Mouse (Mus musculus): ENCODE data around the gene Stard3. TPM values are rescaled to one million over a fixed set of nuclear protein-coding genes. Genes with fewer than 3 reads are reported as not detected.
A peak's percentile ranks its signal among the peaks of the same experiment; 100 is the strongest.

Stard3 gene
- polyA plus RNA-seq, 1 experiment from 2014 or later, result 31.0 TPM

DNA sequence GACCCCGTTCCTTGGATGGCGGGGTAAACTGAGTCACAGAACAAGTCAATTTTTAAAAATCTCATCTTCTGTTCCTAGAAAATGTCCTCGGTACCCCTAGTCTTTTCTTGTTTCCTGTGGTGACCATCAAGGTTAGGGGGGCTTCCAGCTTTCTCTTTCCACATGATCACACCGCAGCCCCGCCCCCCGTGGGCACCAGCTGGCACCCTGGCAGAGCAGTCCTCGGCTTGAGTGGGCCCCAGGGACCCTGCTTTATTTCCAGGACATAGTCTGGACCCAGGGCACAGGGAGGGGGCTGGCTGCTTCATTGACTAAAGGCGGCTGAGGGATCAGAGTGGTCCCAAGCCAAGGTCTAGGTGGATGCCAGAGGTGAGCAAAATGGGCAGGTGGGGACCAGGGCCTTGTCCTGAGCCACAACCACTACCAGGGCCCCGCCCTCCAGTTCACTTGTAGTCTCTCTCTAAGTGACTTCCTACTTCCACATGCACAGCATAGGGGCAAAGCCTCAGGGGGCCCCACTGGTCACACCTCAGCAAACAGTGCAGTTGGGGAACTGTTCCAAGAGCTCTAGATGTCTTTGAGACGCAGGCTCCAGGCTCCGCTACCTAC lies 18.4 kb upstream of the Stard3 start:
- Histone ChIP-seq H3K4me3 (ENCODE audit: low read depth, low read length) (peak overlapping the region; percentile 54), H3K36me3 (ENCODE audit: control insufficient read depth, insufficient read depth, low read length) (no peaks in the 10 kb centered on the region), H3K9me3 (ENCODE audit: control insufficient read depth, low read length) (no peaks in the 10 kb centered on the region), H3K27ac (replicated peaks; ENCODE audit: low read depth, low read length) (no peak overlapping the region), H3K4me1 (ENCODE audit: control insufficient read depth, insufficient read depth, low read length) (peaks cover 10% of the 10 kb centered on the region; the same call in 1 of the 2 replicates), H3K4me2 (ENCODE audit: low read depth, low read length) (peak overlapping the region; percentile 97), H3K27me3 (replicated peaks; ENCODE audit: control insufficient read depth, insufficient read depth, low read length) (peaks cover 75% of the 10 kb centered on the region), H3K9ac (ENCODE audit: low read depth, low read length) (peak overlapping the region; percentile 66; the same call in 1 of the 2 replicates)
- ATAC-seq (ENCODE audit: low read depth) (no peak), DNase-seq (ENCODE audit: low spot score) (no peak)
- WGBS, result 9% methylated on average over 11 of the region's 11 CpGs

GRCm38 (mm10) chr11:98340597-98340996 lies 17.6 kb upstream of the Stard3 start:
- Histone ChIP-seq H3K4me3 (ENCODE audit: low read depth, low read length) (no peak overlapping the region), H3K9me3 (ENCODE audit: control insufficient read depth, low read length) (no peaks in the 10 kb centered on the region), H3K4me2 (ENCODE audit: low read depth, low read length) (no peak overlapping the region), H3K9ac (ENCODE audit: low read depth, low read length) (no peak overlapping the region), H3K27me3 (replicated peaks; ENCODE audit: control insufficient read depth, insufficient read depth, low read length) (peaks cover 72% of the 10 kb centered on the region), H3K36me3 (ENCODE audit: control insufficient read depth, insufficient read depth, low read length) (no peaks in the 10 kb centered on the region), H3K4me1 (ENCODE audit: control insufficient read depth, insufficient read depth, low read length) (peaks cover 10% of the 10 kb centered on the region; the same call in 1 of the 2 replicates), H3K27ac (replicated peaks; ENCODE audit: low read depth, low read length) (no peak overlapping the region)
- DNase-seq (ENCODE audit: low spot score) (no peak), ATAC-seq (ENCODE audit: low read depth) (no peak)
- 4% methylated on average over 4 of the region's 4 CpGs for WGBS

DNA sequence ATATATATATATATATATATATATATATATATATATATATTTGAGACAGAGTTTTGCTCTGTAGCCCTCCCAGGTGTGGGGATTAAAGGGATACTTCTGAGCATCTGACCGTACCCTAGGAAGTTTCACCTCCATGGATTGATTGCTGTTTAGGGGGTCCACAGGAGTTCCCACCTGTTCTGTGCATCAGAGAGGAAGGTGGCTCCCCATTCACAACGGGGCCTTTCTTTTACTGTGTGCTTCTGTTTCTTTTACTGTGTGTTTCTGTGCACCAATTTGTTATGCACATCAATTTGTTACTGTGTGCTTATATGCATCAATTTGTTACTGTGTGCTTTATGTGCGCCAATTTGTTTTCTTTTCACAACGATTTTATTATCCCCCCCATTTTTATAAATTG lies 17.0 kb upstream of the Stard3 start:
- 55% methylated on average over 4 of the region's 4 CpGs for WGBS
- Histone ChIP-seq H3K9me3 (ENCODE audit: control insufficient read depth, low read length) (no peaks in the 10 kb centered on the region), H3K27ac (replicated peaks; ENCODE audit: low read depth, low read length) (no peak overlapping the region), H3K4me2 (ENCODE audit: low read depth, low read length) (no peak overlapping the region), H3K4me1 (ENCODE audit: control insufficient read depth, insufficient read depth, low read length) (peaks cover 10% of the 10 kb centered on the region; the same call in 1 of the 2 replicates), H3K9ac (ENCODE audit: low read depth, low read length) (no peak overlapping the region), H3K36me3 (ENCODE audit: control insufficient read depth, insufficient read depth, low read length) (no peaks in the 10 kb centered on the region), H3K27me3 (replicated peaks; ENCODE audit: control insufficient read depth, insufficient read depth, low read length) (peaks cover 72% of the 10 kb centered on the region), H3K4me3 (ENCODE audit: low read depth, low read length) (no peak overlapping the region)
- DNase-seq (ENCODE audit: low spot score), result no peak
- no peak for ATAC-seq (ENCODE audit: low read depth)

- ATAC-seq (ENCODE audit: low read depth) (peak; percentile 76), DNase-seq (ENCODE audit: low spot score) (peak; percentile 84)
- H3K9me3 ChIP-seq (ENCODE audit: control insufficient read depth, low read length), result no peaks in the 10 kb centered on the region
- H3K27me3 ChIP-seq (replicated peaks; ENCODE audit: control insufficient read depth, insufficient read depth, low read length), result peaks cover 72% of the 10 kb centered on the region
- no peaks in the 10 kb centered on the region for H3K36me3 ChIP-seq (ENCODE audit: control insufficient read depth, insufficient read depth, low read length)
- H3K4me1 ChIP-seq (ENCODE audit: control insufficient read depth, insufficient read depth, low read length), result peaks cover 10% of the 10 kb centered on the region; the same call in 1 of the 2 replicates
- H3K4me3 ChIP-seq (ENCODE audit: low read depth, low read length), result peak overlapping the region; percentile 30
- H3K4me2 ChIP-seq (ENCODE audit: low read depth, low read length), result peak overlapping the region; percentile 60
- 2% methylated on average over 29 of the region's 29 CpGs for WGBS
- no peak overlapping the region for H3K27ac ChIP-seq (replicated peaks; ENCODE audit: low read depth, low read length)
- H3K9ac ChIP-seq (ENCODE audit: low read depth, low read length), result no peak overlapping the region
These were observed 15.9 kb upstream of the Stard3 start for GRCm38 (mm10) chr11:98342000-98342945.

- Histone ChIP-seq H3K9me3 (ENCODE audit: control insufficient read depth, low read length) (no peaks in the 10 kb centered on the region), H3K27me3 (replicated peaks; ENCODE audit: control insufficient read depth, insufficient read depth, low read length) (peaks cover 73% of the 10 kb centered on the region), H3K9ac (ENCODE audit: low read depth, low read length) (no peak overlapping the region), H3K4me1 (ENCODE audit: control insufficient read depth, insufficient read depth, low read length) (peaks cover 9% of the 10 kb centered on the region; the same call in 1 of the 2 replicates), H3K27ac (replicated peaks; ENCODE audit: low read depth, low read length) (no peak overlapping the region), H3K4me2 (ENCODE audit: low read depth, low read length) (peak overlapping the region; percentile 46), H3K36me3 (ENCODE audit: control insufficient read depth, insufficient read depth, low read length) (no peaks in the 10 kb centered on the region), H3K4me3 (ENCODE audit: low read depth, low read length) (0 out of 2 replicates have a peak overlapping the region, but pooled peaks have one; percentile 14)
- under 1% methylated on average over 14 of the region's 14 CpGs for WGBS
- ATAC-seq (ENCODE audit: low read depth), result no peak
- DNase-seq (ENCODE audit: low spot score), result no peak
These were observed 12.9 kb upstream of the Stard3 start for GRCm38 (mm10) chr11:98345253-98345652.

- no peaks in the 10 kb centered on the region for H3K36me3 ChIP-seq (ENCODE audit: control insufficient read depth, insufficient read depth, low read length)
- no peak overlapping the region for H3K9ac ChIP-seq (ENCODE audit: low read depth, low read length)
- H3K4me3 ChIP-seq (ENCODE audit: low read depth, low read length), result no peak overlapping the region
- DNase-seq (ENCODE audit: low spot score) (no peak), ATAC-seq (ENCODE audit: low read depth) (no peak)
- peaks cover 75% of the 10 kb centered on the region for H3K27me3 ChIP-seq (replicated peaks; ENCODE audit: control insufficient read depth, insufficient read depth, low read length)
- 13% methylated on average over 9 of the region's 9 CpGs for WGBS
- H3K27ac ChIP-seq (replicated peaks; ENCODE audit: low read depth, low read length), result no peak overlapping the region
- H3K4me2 ChIP-seq (ENCODE audit: low read depth, low read length), result no peak overlapping the region
- no peaks in the 10 kb centered on the region for H3K9me3 ChIP-seq (ENCODE audit: control insufficient read depth, low read length)
- H3K4me1 ChIP-seq (ENCODE audit: control insufficient read depth, insufficient read depth, low read length), result peaks cover 9% of the 10 kb centered on the region; the same call in 1 of the 2 replicates
These were observed 12.0 kb upstream of the Stard3 start for GRCm38 (mm10) chr11:98346168-98346567.

DNA sequence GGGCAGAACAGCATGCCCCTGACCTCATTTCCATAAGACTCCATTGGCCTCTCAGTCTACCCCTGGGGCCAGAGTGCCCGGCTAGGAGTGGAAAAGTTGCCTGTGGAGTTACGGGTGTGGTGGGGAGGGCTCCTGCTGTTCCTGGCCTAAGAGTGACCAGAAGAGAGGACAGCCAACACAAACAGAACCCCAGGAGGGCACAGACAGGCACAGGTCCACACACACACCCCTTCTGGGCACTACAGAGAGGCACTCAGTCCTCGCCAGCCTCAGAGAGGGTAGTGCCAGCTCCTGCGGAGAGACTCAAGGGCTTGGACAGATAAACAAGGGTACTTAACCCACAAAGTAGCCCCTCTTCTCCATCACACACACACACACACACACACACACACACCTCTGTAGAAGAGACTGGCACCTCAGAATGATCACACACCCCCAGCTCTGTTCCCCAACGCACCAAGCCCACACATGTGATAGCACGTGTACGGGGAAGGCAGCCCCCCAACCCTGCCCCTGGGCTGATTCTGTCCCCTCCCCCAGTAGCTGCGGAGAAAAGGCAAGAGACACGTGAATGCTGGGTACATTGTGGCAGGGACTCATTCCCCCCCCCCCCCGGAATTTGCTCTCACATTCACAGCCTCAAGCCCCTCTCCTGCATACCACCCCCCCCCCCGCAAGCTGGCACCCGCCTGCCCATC lies 10.6 kb upstream of the Stard3 start:
- Histone ChIP-seq H3K9me3 (ENCODE audit: control insufficient read depth, low read length) (no peaks in the 10 kb centered on the region), H3K27ac (replicated peaks; ENCODE audit: low read depth, low read length) (no peak overlapping the region), H3K9ac (ENCODE audit: low read depth, low read length) (no peak overlapping the region), H3K4me1 (ENCODE audit: control insufficient read depth, insufficient read depth, low read length) (peaks cover 4% of the 10 kb centered on the region; the same call in 1 of the 2 replicates), H3K36me3 (ENCODE audit: control insufficient read depth, insufficient read depth, low read length) (no peaks in the 10 kb centered on the region), H3K27me3 (replicated peaks; ENCODE audit: control insufficient read depth, insufficient read depth, low read length) (peaks cover 73% of the 10 kb centered on the region), H3K4me3 (ENCODE audit: low read depth, low read length) (peak overlapping the region; percentile 50; the same call in 1 of the 2 replicates), H3K4me2 (ENCODE audit: low read depth, low read length) (peak overlapping the region; percentile 91; the same call in 1 of the 2 replicates)
- no peak for DNase-seq (ENCODE audit: low spot score)
- no peak for ATAC-seq (ENCODE audit: low read depth)
- 6% methylated on average over 8 of the region's 12 CpGs for WGBS
